Mouse (Mus musculus): ENCODE results near the gene Rere.

DNA sequence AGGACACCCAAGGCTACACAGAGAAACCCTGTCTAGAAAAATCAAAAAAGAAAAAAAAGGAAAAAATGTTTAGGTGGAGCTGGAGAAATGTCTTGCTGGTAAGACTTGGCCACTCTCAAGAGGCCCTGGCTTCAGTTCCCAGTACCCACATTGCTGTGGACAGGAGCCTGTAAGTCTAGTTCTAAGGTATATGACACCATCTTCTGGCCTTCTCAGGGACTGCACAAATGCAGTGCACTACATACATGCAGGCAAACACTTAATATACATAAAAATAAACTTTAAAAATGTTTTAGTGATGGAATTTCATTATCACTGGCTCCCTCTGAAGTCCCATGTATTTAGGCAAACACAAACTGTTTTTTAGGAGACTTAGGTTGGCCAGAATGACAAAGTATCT lies 274.3 kb downstream of the Rere start:
- TF ChIP-seq CTCF (IDR thresholded peaks at IDR 0.05; ENCODE audit: control insufficient read depth, insufficient read depth, insufficient replicate concordance, low read depth, low read length) (no peak), POLR2A (IDR thresholded peaks at IDR 0.05; ENCODE audit: control insufficient read depth, low read depth, low read length) (no peak)
